Mouse (Mus musculus) brain, embryonic 14.5 days (tissue): ENCODE data around the gene Cst3.

ENCODE experiments used
- CTCF ChIP-seq: fragments of 200-500 bp; IDR thresholded peaks from 2 replicates; pipeline ENCODE4 v1.5.1; 2012; ENCODE audit warnings: inconsistent platforms, mild to moderate bottlenecking, moderate library complexity, borderline replicate concordance; ENCODE audit not compliant: insufficient read depth, insufficient read length; ENCODE audit errors: extremely low read depth
- POLR2A ChIP-seq: fragments of 200-500 bp; IDR thresholded peaks from 2 replicates; pipeline ENCODE4 v1.6.1; 2012; ENCODE audit warnings: mild to moderate bottlenecking, inconsistent platforms, borderline replicate concordance; ENCODE audit not compliant: poor library complexity, insufficient read depth, insufficient read length, severe bottlenecking; ENCODE audit errors: extremely low read depth

DNA sequence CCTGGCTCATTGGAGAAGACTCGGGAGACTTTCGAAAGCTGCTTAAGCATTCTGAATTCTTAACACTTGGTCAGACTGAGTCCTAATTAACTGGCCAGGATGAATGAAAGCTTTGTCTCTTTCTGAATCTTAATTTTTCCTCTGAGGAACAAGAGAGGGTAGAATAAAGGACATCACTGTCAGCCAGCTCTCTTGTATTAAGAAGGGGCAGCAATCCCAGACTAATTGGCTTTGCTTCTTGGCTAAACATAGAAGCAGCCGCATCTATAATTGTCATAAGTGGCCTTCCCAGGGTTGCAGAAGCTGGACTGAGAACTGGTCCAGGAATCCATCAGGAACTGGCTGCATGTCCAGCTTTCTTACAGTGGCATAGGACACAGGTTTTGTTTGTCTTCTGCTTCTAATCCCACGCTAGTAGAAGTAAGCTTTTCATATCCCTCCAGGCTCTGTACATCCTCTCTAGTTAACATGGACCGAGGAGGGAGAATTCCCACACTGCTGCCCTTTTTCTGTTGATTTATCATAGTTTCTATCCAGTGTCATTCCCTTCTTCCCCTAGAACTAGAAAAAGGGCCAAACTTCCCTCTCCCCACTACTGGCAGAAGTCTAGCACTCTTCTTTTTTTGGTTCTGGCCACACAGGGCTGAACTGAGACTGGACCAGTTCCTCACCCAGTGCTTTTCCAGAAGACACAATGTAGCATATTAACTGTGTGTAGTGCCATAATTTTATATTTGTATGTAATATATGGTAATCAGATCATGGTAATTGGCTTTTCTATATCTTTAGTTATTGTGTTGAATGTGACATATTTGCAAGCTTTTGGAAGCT is 14.7 kb upstream of the Cst3 start:
- no peak for TF ChIP-seq POLR2A
- TF ChIP-seq CTCF: no peak
